Mouse (Mus musculus): Measurements from ENCODE around the gene Mapk12. TPM values are rescaled to one million over a fixed set of nuclear protein-coding genes. Genes with fewer than 3 reads are reported as not detected.

Gene Mapk12
- polyA plus RNA-seq, 1 experiment from 2014 or later, result 13.5 TPM

- TF ChIP-seq CTCF (IDR thresholded peaks at IDR 0.05; ENCODE audit: low read depth), result no peak
- DNase-seq (ENCODE audit: low spot score) (no peak), ATAC-seq (replicated peaks; ENCODE audit: low FRiP score, low read depth) (no peak)
- no peaks in the 10 kb centered on the region for H3K9me3 ChIP-seq (replicated peaks; ENCODE audit: low read length)
- H3K27ac ChIP-seq, result peak overlapping the region; percentile 93
- peak overlapping the region; percentile 31; the same call in 1 of the 2 replicates for H3K9ac ChIP-seq (ENCODE audit: low read depth, low read length)
- WGBS, result 5% methylated on average over 5 of the region's 5 CpGs
- H3K4me3 ChIP-seq (replicated peaks; ENCODE audit: low read depth, low read length), result no peak overlapping the region
- peak overlapping the region; percentile 73 for H3K4me2 ChIP-seq (ENCODE audit: low read length)
- no peaks in the 10 kb centered on the region for H3K27me3 ChIP-seq (ENCODE audit: insufficient read depth, low read length)
- H3K36me3 ChIP-seq (ENCODE audit: insufficient read depth, low read length), result no peaks in the 10 kb centered on the region
- peaks cover 70% of the 10 kb centered on the region for H3K4me1 ChIP-seq (replicated peaks; ENCODE audit: insufficient read depth, low read length)
These were observed 36.6 kb upstream of the Mapk12 start for GRCm38 (mm10) chr15:89177121-89177520.

GRCm38 (mm10) chr15:89175411-89176155, 35.1 kb upstream of the Mapk12 start:
- H3K27me3 ChIP-seq (ENCODE audit: insufficient read depth, low read length), result no peaks in the 10 kb centered on the region
- H3K4me1 ChIP-seq (replicated peaks; ENCODE audit: insufficient read depth, low read length), result peaks cover 68% of the 10 kb centered on the region
- WGBS, result 73% methylated on average over 13 of the region's 13 CpGs
- ATAC-seq (replicated peaks; ENCODE audit: low FRiP score, low read depth) (no peak), DNase-seq (ENCODE audit: low spot score) (no peak)
- H3K9ac ChIP-seq (ENCODE audit: low read depth, low read length), result no peak overlapping the region
- no peak for TF ChIP-seq CTCF (IDR thresholded peaks at IDR 0.05; ENCODE audit: low read depth)
- H3K27ac ChIP-seq, result peak overlapping the region; percentile 62
- H3K36me3 ChIP-seq (ENCODE audit: insufficient read depth, low read length), result no peaks in the 10 kb centered on the region
- no peaks in the 10 kb centered on the region for H3K9me3 ChIP-seq (replicated peaks; ENCODE audit: low read length)
- 0 out of 2 replicates have a peak overlapping the region, but pooled peaks have one; percentile 7 for H3K4me2 ChIP-seq (ENCODE audit: low read length)
- H3K4me3 ChIP-seq (replicated peaks; ENCODE audit: low read depth, low read length), result no peak overlapping the region

GRCm38 (mm10) chr15:89174889-89175339, 34.4 kb upstream of the Mapk12 start:
- TF ChIP-seq CTCF (IDR thresholded peaks at IDR 0.05; ENCODE audit: low read depth), result no peak
- WGBS, result 49% methylated on average over 11 of the region's 11 CpGs
- H3K4me1 ChIP-seq (replicated peaks; ENCODE audit: insufficient read depth, low read length), result peaks cover 75% of the 10 kb centered on the region
- H3K36me3 ChIP-seq (ENCODE audit: insufficient read depth, low read length), result no peaks in the 10 kb centered on the region
- H3K4me3 ChIP-seq (replicated peaks; ENCODE audit: low read depth, low read length), result no peak overlapping the region
- peak overlapping the region; percentile 7; the same call in 1 of the 2 replicates for H3K4me2 ChIP-seq (ENCODE audit: low read length)
- no peak overlapping the region; the same call in 1 of the 2 replicates for H3K9ac ChIP-seq (ENCODE audit: low read depth, low read length)
- ATAC-seq (replicated peaks; ENCODE audit: low FRiP score, low read depth), result no peak
- H3K9me3 ChIP-seq (replicated peaks; ENCODE audit: low read length), result no peaks in the 10 kb centered on the region
- DNase-seq (ENCODE audit: low spot score), result no peak
- H3K27ac ChIP-seq, result peak overlapping the region; percentile 62
- no peaks in the 10 kb centered on the region for H3K27me3 ChIP-seq (ENCODE audit: insufficient read depth, low read length)

GRCm38 (mm10) chr15:89173906-89174214, 33.4 kb upstream of the Mapk12 start:
- WGBS, result 4% methylated on average over 15 of the region's 15 CpGs
- Histone ChIP-seq H3K27ac (peak overlapping the region; percentile 84), H3K4me2 (ENCODE audit: low read length) (peak overlapping the region; percentile 100), H3K36me3 (ENCODE audit: insufficient read depth, low read length) (no peaks in the 10 kb centered on the region), H3K9me3 (replicated peaks; ENCODE audit: low read length) (no peaks in the 10 kb centered on the region), H3K9ac (ENCODE audit: low read depth, low read length) (peak overlapping the region; percentile 75), H3K4me1 (replicated peaks; ENCODE audit: insufficient read depth, low read length) (peaks cover 85% of the 10 kb centered on the region), H3K4me3 (replicated peaks; ENCODE audit: low read depth, low read length) (peak overlapping the region; percentile 50), H3K27me3 (ENCODE audit: insufficient read depth, low read length) (no peaks in the 10 kb centered on the region)
- TF ChIP-seq CTCF (IDR thresholded peaks at IDR 0.05; ENCODE audit: low read depth), result no peak
- DNase-seq (ENCODE audit: low spot score) (peak; percentile 80), ATAC-seq (replicated peaks; ENCODE audit: low FRiP score, low read depth) (peak; percentile 75)

GRCm38 (mm10) chr15:89173024-89173905, 32.8 kb upstream of the Mapk12 start:
- H3K9ac ChIP-seq (ENCODE audit: low read depth, low read length), result peak overlapping the region; percentile 75
- H3K27me3 ChIP-seq (ENCODE audit: insufficient read depth, low read length), result no peaks in the 10 kb centered on the region
- H3K36me3 ChIP-seq (ENCODE audit: insufficient read depth, low read length), result 0 out of 2 replicates have a peak, but pooled peaks cover 2% of the 10 kb centered on the region
- peak overlapping the region; percentile 100 for H3K4me2 ChIP-seq (ENCODE audit: low read length)
- H3K27ac ChIP-seq, result peak overlapping the region; percentile 84
- DNase-seq (ENCODE audit: low spot score) (peak; percentile 61), ATAC-seq (replicated peaks; ENCODE audit: low FRiP score, low read depth) (peak; percentile 40)
- WGBS, result 1% methylated on average over 62 of the region's 65 CpGs
- H3K4me3 ChIP-seq (replicated peaks; ENCODE audit: low read depth, low read length), result peak overlapping the region; percentile 50
- TF ChIP-seq CTCF (IDR thresholded peaks at IDR 0.05; ENCODE audit: low read depth), result no peak
- H3K9me3 ChIP-seq (replicated peaks; ENCODE audit: low read length), result no peaks in the 10 kb centered on the region
- H3K4me1 ChIP-seq (replicated peaks; ENCODE audit: insufficient read depth, low read length), result peaks cover 83% of the 10 kb centered on the region

GRCm38 (mm10) chr15:89172276-89172935, 31.9 kb upstream of the Mapk12 start:
- Histone ChIP-seq H3K27me3 (ENCODE audit: insufficient read depth, low read length) (no peaks in the 10 kb centered on the region), H3K36me3 (ENCODE audit: insufficient read depth, low read length) (peaks cover 11% of the 10 kb centered on the region; the same call in 1 of the 2 replicates), H3K4me1 (replicated peaks; ENCODE audit: insufficient read depth, low read length) (peaks cover 75% of the 10 kb centered on the region), H3K9me3 (replicated peaks; ENCODE audit: low read length) (no peaks in the 10 kb centered on the region), H3K9ac (ENCODE audit: low read depth, low read length) (peak overlapping the region; percentile 75), H3K4me2 (ENCODE audit: low read length) (peak overlapping the region; percentile 100), H3K4me3 (replicated peaks; ENCODE audit: low read depth, low read length) (peak overlapping the region; percentile 50), H3K27ac (peak overlapping the region; percentile 84; the same call in 1 of the 2 replicates)
- DNase-seq (ENCODE audit: low spot score) (no peak), ATAC-seq (replicated peaks; ENCODE audit: low FRiP score, low read depth) (no peak)
- WGBS, result 51% methylated on average over 17 of the region's 17 CpGs
- TF ChIP-seq CTCF (IDR thresholded peaks at IDR 0.05; ENCODE audit: low read depth), result no peak

Data from kidney, postnatal 0 days (tissue).